Mouse (Mus musculus): ENCODE measurements at regions not wholly inside any gene's neighbourhood (a gene's known extent, or its start where the extent isn't known, plus 50 kb on each side); places are given as distances from the start of the nearest gene placed in this dataset.

GRCm38 (mm10) chr11:8377301-8377700 is 287.0 kb downstream of the Tns3 start:
- Histone ChIP-seq H3K27me3 (ENCODE audit: control insufficient read depth, insufficient read depth, low read length) (no peaks in the 10 kb centered on the region), H3K4me3 (ENCODE audit: extremely low read depth, insufficient read depth, insufficient read length) (no peak overlapping the region), H3K27ac (ENCODE audit: insufficient read depth, low read length) (no peak overlapping the region), H3K36me3 (ENCODE audit: control insufficient read depth, insufficient read depth, low read length) (no peaks in the 10 kb centered on the region), H3K4me1 (ENCODE audit: control insufficient read depth, insufficient read depth, insufficient read length) (no peaks in the 10 kb centered on the region)
- 93% methylated on average over 4 of the region's 4 CpGs for WGBS
- DNase-seq (ENCODE audit: low read depth in 1 of 2, low spot score in 2 of 2): no peak
- TF ChIP-seq POLR2A (IDR thresholded peaks at IDR 0.05; ENCODE audit: low read depth, low read length) (no peak), CTCF (IDR thresholded peaks at IDR 0.05; ENCODE audit: extremely low read depth, insufficient read depth, insufficient read length, insufficient replicate concordance) (no peak)

GRCm38 (mm10) chr11:8365545-8365944 is 298.8 kb downstream of the Tns3 start:
- Histone ChIP-seq H3K4me3 (ENCODE audit: extremely low read depth, insufficient read depth, insufficient read length) (no peak overlapping the region), H3K36me3 (ENCODE audit: control insufficient read depth, insufficient read depth, low read length) (no peaks in the 10 kb centered on the region), H3K27me3 (ENCODE audit: control insufficient read depth, insufficient read depth, low read length) (no peaks in the 10 kb centered on the region), H3K4me1 (ENCODE audit: control insufficient read depth, insufficient read depth, insufficient read length) (no peaks in the 10 kb centered on the region), H3K27ac (ENCODE audit: insufficient read depth, low read length) (no peak overlapping the region)
- DNase-seq (ENCODE audit: low read depth in 1 of 2, low spot score in 2 of 2): no peak
- WGBS: 78% methylated on average over 1 of the region's 1 CpGs
- TF ChIP-seq CTCF (IDR thresholded peaks at IDR 0.05; ENCODE audit: extremely low read depth, insufficient read depth, insufficient read length, insufficient replicate concordance) (no peak), POLR2A (IDR thresholded peaks at IDR 0.05; ENCODE audit: low read depth, low read length) (no peak)

DNA sequence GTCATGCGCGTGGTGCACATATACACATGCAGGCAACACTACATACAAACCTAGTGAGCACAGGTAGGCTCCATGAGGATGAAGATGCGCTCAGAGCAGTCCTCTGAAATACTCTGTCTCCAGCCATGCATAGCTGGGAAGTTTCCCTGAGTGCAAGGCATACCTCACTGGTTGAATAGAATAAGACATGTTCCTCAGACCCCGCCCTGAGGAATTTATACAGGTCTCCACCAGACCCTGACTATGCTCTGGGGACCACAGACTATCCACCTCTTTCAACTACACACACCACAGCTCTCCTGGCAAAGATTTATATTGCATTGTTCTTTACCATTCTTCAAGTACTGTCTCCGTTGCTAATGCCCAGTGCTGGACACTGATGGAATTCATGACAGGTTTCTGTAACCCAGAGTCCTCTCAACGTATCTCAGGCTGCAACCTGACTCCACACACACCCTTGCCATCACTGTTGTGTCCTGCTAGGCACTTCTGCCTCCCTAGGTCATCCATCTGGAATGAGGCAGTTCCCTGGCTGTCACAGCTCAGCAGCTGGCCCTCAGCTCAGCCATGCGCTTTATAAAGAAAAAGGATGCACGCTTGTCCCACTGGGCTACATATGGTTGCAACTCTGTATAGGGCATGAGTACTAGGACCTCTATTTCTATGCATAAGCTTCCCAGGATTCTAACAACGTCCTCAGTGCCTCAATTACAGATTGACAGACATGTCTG is 299.5 kb downstream of the Tns3 start:
- no peak overlapping the region for H3K27ac ChIP-seq (ENCODE audit: insufficient read depth, low read length)
- H3K36me3 ChIP-seq (ENCODE audit: control insufficient read depth, insufficient read depth, low read length): no peaks in the 10 kb centered on the region
- WGBS: 80% methylated on average over 9 of the region's 9 CpGs
- no peak for DNase-seq (ENCODE audit: low read depth in 1 of 2, low spot score in 2 of 2)
- no peak overlapping the region for H3K4me3 ChIP-seq (ENCODE audit: extremely low read depth, insufficient read depth, insufficient read length)
- no peak for TF ChIP-seq CTCF (IDR thresholded peaks at IDR 0.05; ENCODE audit: extremely low read depth, insufficient read depth, insufficient read length, insufficient replicate concordance)
- no peak for TF ChIP-seq POLR2A (IDR thresholded peaks at IDR 0.05; ENCODE audit: low read depth, low read length)
- H3K27me3 ChIP-seq (ENCODE audit: control insufficient read depth, insufficient read depth, low read length): no peaks in the 10 kb centered on the region
- no peaks in the 10 kb centered on the region for H3K4me1 ChIP-seq (ENCODE audit: control insufficient read depth, insufficient read depth, insufficient read length)

GRCm38 (mm10) chr11:8344938-8345337 is 319.4 kb downstream of the Tns3 start:
- DNase-seq (ENCODE audit: low read depth in 1 of 2, low spot score in 2 of 2): no peak
- WGBS: 89% methylated on average over 14 of the region's 14 CpGs
- H3K27me3 ChIP-seq (ENCODE audit: control insufficient read depth, insufficient read depth, low read length): no peaks in the 10 kb centered on the region
- H3K27ac ChIP-seq (ENCODE audit: insufficient read depth, low read length): no peak overlapping the region
- TF ChIP-seq POLR2A (IDR thresholded peaks at IDR 0.05; ENCODE audit: low read depth, low read length): no peak
- H3K4me1 ChIP-seq (ENCODE audit: control insufficient read depth, insufficient read depth, insufficient read length): no peaks in the 10 kb centered on the region
- no peak overlapping the region for H3K4me3 ChIP-seq (ENCODE audit: extremely low read depth, insufficient read depth, insufficient read length)
- no peaks in the 10 kb centered on the region for H3K36me3 ChIP-seq (ENCODE audit: control insufficient read depth, insufficient read depth, low read length)

DNA sequence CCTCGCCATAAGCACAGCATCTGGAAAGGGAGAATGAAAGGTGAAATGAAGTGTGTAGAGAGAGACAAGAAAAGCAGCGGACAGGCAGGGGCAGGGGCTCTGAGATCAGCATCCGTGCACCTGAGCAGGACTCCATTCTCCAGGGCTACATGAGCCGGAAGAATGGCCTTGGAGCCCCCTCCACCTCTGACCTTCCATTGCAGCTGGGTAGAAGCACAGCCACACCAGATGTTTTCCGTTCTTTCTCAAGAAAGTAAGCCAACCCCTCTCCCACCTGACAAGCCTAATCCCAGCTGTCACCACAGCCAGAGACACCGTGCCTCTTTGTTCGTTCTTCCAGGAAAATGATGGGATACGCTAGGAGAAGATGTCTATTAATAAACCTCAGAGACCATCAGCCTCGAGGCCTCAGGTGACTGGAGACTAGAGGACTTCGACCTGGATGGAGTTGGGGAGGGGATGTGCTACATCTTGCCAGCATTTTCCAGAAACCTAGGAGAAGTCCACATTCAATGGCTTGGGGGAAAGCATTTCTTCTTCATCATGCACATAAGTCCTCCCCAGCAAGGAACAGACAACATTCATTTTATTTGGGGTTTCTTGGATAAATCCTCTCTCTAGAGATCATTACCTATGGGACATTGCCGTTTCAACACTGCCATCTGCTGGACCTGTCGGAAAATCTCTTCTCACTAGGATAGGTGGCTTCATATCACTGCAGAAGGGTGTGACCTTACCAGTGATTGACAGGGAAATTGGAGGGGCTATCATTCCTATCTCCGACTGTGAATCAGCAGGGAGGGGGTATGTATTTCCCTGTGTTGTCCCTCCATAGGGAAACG is 361.8 kb downstream of the Tns3 start:
- no peak for DNase-seq (ENCODE audit: low read depth in 1 of 2, low spot score in 2 of 2)
- Histone ChIP-seq H3K4me3 (ENCODE audit: extremely low read depth, insufficient read depth, insufficient read length) (no peak overlapping the region), H3K36me3 (ENCODE audit: control insufficient read depth, insufficient read depth, low read length) (no peaks in the 10 kb centered on the region), H3K27ac (ENCODE audit: insufficient read depth, low read length) (no peak overlapping the region), H3K4me1 (ENCODE audit: control insufficient read depth, insufficient read depth, insufficient read length) (no peaks in the 10 kb centered on the region), H3K27me3 (ENCODE audit: control insufficient read depth, insufficient read depth, low read length) (no peaks in the 10 kb centered on the region)
- WGBS: 63% methylated on average over 14 of the region's 14 CpGs
- TF ChIP-seq POLR2A (IDR thresholded peaks at IDR 0.05; ENCODE audit: low read depth, low read length): no peak
- no peak for TF ChIP-seq CTCF (IDR thresholded peaks at IDR 0.05; ENCODE audit: extremely low read depth, insufficient read depth, insufficient read length, insufficient replicate concordance)

- TF ChIP-seq CTCF (IDR thresholded peaks at IDR 0.05; ENCODE audit: extremely low read depth, insufficient read depth, insufficient read length, insufficient replicate concordance) (no peak), POLR2A (IDR thresholded peaks at IDR 0.05; ENCODE audit: low read depth, low read length) (no peak)
- Histone ChIP-seq H3K27me3 (ENCODE audit: control insufficient read depth, insufficient read depth, low read length) (no peaks in the 10 kb centered on the region), H3K4me3 (ENCODE audit: extremely low read depth, insufficient read depth, insufficient read length) (no peak overlapping the region), H3K36me3 (ENCODE audit: control insufficient read depth, insufficient read depth, low read length) (no peaks in the 10 kb centered on the region), H3K4me1 (ENCODE audit: control insufficient read depth, insufficient read depth, insufficient read length) (no peaks in the 10 kb centered on the region), H3K27ac (ENCODE audit: insufficient read depth, low read length) (no peak overlapping the region)
- WGBS: 90% methylated on average over 5 of the region's 5 CpGs
- DNase-seq (ENCODE audit: low read depth in 1 of 2, low spot score in 2 of 2): no peak
Measured at GRCm38 (mm10) chr11:8297462-8297861, 366.9 kb downstream of the Tns3 start.

Measured in spleen, adult 2 months (tissue).